Mouse (Mus musculus) neural tube, embryonic 13.5 days (tissue): ENCODE results near the gene Fbrsl1. TPM values are rescaled to one million over a fixed set of nuclear protein-coding genes. Genes with fewer than 3 reads are reported as not detected.
"Not testable (repeated sequence)": the region's sequence is repeated elsewhere in the genome, so short reads cannot be mapped to it uniquely, and the experiment has no call there.

Experiments
- ATAC-seq: fragments of 200-750 bp; cut with Nextera tagmentation; 2 replicates; pipeline ENCODE4 v1.8.0; 2017; ENCODE audit warnings: low read depth, mild to moderate bottlenecking, moderate TSS enrichment, moderate library complexity
- H3K27ac ChIP-seq: fragments of 300-500 bp; sonication (generic); replicated peaks from 2 replicates; pipeline ENCODE4 v1.5.1; 2015; ENCODE audit warnings: moderate library complexity, mild to moderate bottlenecking, inconsistent platforms
- H3K27me3 ChIP-seq: fragments of 300-500 bp; sonication (generic); 2 replicates; pipeline ENCODE4 v1.6.1; 2015; ENCODE audit warnings: mild to moderate bottlenecking, inconsistent platforms
- H3K36me3 ChIP-seq: fragments of 300-500 bp; sonication (generic); 2 replicates; pipeline ENCODE4 v1.6.1; 2015; ENCODE audit warnings: mild to moderate bottlenecking, inconsistent platforms
- H3K4me1 ChIP-seq: fragments of 300-500 bp; sonication (generic); replicated peaks from 2 replicates; pipeline ENCODE4 v1.6.1; 2015; ENCODE audit warnings: inconsistent platforms
- H3K4me2 ChIP-seq: fragments of 300-500 bp; sonication (generic); 2 replicates; pipeline ENCODE4 v1.6.1; 2015; ENCODE audit warnings: inconsistent platforms, mild to moderate bottlenecking, moderate library complexity
- H3K4me3 ChIP-seq: fragments of 300-500 bp; sonication (generic); 2 replicates; pipeline ENCODE4 v1.5.1; 2015; ENCODE audit warnings: mild to moderate bottlenecking, inconsistent platforms
- H3K9ac ChIP-seq: fragments of 300-500 bp; sonication (generic); 2 replicates; pipeline ENCODE4 v1.6.1; 2015; ENCODE audit warnings: moderate library complexity, mild to moderate bottlenecking, inconsistent platforms
- H3K9me3 ChIP-seq: fragments of 300-500 bp; sonication (generic); 2 replicates; pipeline ENCODE4 v1.6.1; 2016; ENCODE audit warnings: inconsistent platforms
- WGBS: fragments of 180-500 bp; shearing (Covaris S2); methylation state at CpG from one replicate; pipeline ENCODE4 v1.1.7; 2015; 5-methylcytosine and 5-hydroxymethylcytosine counted together
- polyA plus RNA-seq: library from polyadenylated mRNA; unstranded; fragments of >200 nt; fragmentation: Nextera tagmentation; extraction: Ambion mirVana; gene quantifications from 2 replicates; pipeline ENCODE4 v1.2.1, GENCODE M21; 2015

Gene Fbrsl1
- polyA plus RNA-seq, 1 experiment from 2014 or later = 29.0 TPM

- H3K27ac ChIP-seq = no peak overlapping the region
- no peak for ATAC-seq
- 90% methylated on average over 2 of the region's 2 CpGs for WGBS
These were observed 3.8 kb downstream of the Fbrsl1 start for GRCm38 (mm10) chr5:110444509-110444908.

GRCm38 (mm10) chr5:110442966-110443590 lies 5.2 kb downstream of the Fbrsl1 start:
- H3K9ac ChIP-seq = no peak overlapping the region
- H3K4me1 ChIP-seq = peaks cover 65% of the 10 kb centered on the region
- no peaks in the 10 kb centered on the region for H3K27me3 ChIP-seq
- no peak overlapping the region for H3K4me2 ChIP-seq
- no peaks in the 10 kb centered on the region for H3K36me3 ChIP-seq
- H3K27ac ChIP-seq = no peak overlapping the region
- 95% methylated on average over 3 of the region's 3 CpGs for WGBS
- H3K9me3 ChIP-seq = no peaks in the 10 kb centered on the region
- H3K4me3 ChIP-seq = no peak overlapping the region
- ATAC-seq = no peak

More at GRCm38 (mm10) chr5:110444509-110444908, 3.8 kb downstream of the Fbrsl1 start:
- Histone ChIP-seq H3K36me3 (no peaks in the 10 kb centered on the region), H3K4me2 (no peak overlapping the region), H3K27me3 (no peaks in the 10 kb centered on the region), H3K9ac (no peak overlapping the region), H3K9me3 (no peaks in the 10 kb centered on the region), H3K4me3 (no peak overlapping the region), H3K4me1 (peaks cover 51% of the 10 kb centered on the region)

GRCm38 (mm10) chr5:110439565-110440310 lies 8.6 kb downstream of the Fbrsl1 start:
- WGBS = 83% methylated on average over 3 of the region's 3 CpGs
- no peak overlapping the region for H3K4me2 ChIP-seq
- no peak overlapping the region for H3K27ac ChIP-seq

DNA sequence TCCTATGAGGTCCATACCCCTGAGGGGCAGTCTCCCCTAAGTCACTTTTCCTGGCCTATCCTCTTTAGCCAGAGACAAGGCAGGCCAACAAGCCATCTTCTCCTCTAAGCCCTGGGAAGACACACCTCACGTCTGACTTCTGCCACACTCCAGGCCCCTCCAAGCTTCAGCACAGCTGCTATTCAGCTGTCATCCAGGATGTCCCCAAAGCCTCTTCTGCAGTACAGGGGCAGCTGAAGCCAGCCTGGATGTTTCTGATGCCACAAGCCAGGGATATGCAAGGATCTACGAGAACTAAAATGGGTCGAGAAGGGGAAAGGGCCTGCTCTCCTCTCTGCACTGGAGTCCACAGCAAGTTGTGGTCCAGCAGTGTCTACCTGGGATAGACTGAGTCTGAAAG lies 9.7 kb downstream of the Fbrsl1 start:
- 77% methylated on average over 3 of the region's 3 CpGs for WGBS
- no peaks in the 10 kb centered on the region for H3K36me3 ChIP-seq
- no peaks in the 10 kb centered on the region for H3K27me3 ChIP-seq
- H3K27ac ChIP-seq = no peak overlapping the region
- H3K4me1 ChIP-seq = peaks cover 58% of the 10 kb centered on the region
- H3K9ac ChIP-seq = no peak overlapping the region
- no peak overlapping the region for H3K4me3 ChIP-seq
- H3K9me3 ChIP-seq = no peaks in the 10 kb centered on the region
- no peak for ATAC-seq
- H3K4me2 ChIP-seq = no peak overlapping the region

More at GRCm38 (mm10) chr5:110439565-110440310, 8.6 kb downstream of the Fbrsl1 start:
- Histone ChIP-seq H3K27me3 (no peaks in the 10 kb centered on the region), H3K4me1 (peaks cover 54% of the 10 kb centered on the region), H3K4me3 (no peak overlapping the region), H3K9me3 (no peaks in the 10 kb centered on the region), H3K9ac (0 out of 2 replicates have a peak overlapping the region, but pooled peaks have one; percentile 34), H3K36me3 (no peaks in the 10 kb centered on the region)
- ATAC-seq = no peak

GRCm38 (mm10) chr5:110437632-110438261 lies 10.6 kb downstream of the Fbrsl1 start:
- no peak overlapping the region for H3K9ac ChIP-seq
- H3K9me3 ChIP-seq = no peaks in the 10 kb centered on the region
- H3K4me2 ChIP-seq = no peak overlapping the region
- no peak overlapping the region for H3K4me3 ChIP-seq
- no peak overlapping the region for H3K27ac ChIP-seq
- 18% methylated on average over 6 of the region's 6 CpGs for WGBS
- no peaks in the 10 kb centered on the region for H3K27me3 ChIP-seq
- H3K36me3 ChIP-seq = peaks cover 1% of the 10 kb centered on the region; the same call in 1 of the 2 replicates
- H3K4me1 ChIP-seq = peaks cover 50% of the 10 kb centered on the region
- no peak for ATAC-seq

DNA sequence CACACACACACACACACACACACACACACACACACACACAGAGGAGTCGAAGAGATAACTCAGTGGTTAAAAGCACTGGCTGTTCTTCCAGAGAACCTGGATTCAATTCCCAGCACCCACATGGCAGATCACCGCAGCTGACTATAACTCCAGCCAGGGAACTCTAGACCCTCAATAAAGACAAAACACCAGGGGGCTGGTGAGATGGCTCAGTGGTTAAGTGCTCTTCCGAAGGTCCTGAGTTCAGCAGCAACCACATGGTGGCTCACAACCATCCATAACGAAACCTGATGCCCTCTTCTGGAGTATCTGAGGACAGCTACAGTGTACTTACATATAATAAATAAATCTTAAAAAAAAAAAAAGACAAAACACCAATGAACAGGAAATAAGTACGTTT lies 12.1 kb downstream of the Fbrsl1 start:
- not testable (repeated sequence) for H3K27ac ChIP-seq, H3K9me3 ChIP-seq, H3K27me3 ChIP-seq, ATAC-seq, H3K4me2 ChIP-seq, H3K4me3 ChIP-seq, H3K9ac ChIP-seq
- 67% methylated on average over 5 of the region's 5 CpGs for WGBS
- peaks cover 17% of the 10 kb centered on the region for H3K36me3 ChIP-seq
- H3K4me1 ChIP-seq = peaks cover 50% of the 10 kb centered on the region

- H3K4me3 ChIP-seq = no peak overlapping the region
- H3K27me3 ChIP-seq = no peaks in the 10 kb centered on the region
- H3K4me1 ChIP-seq = peaks cover 38% of the 10 kb centered on the region
- no peak overlapping the region for H3K9ac ChIP-seq
- peaks cover 31% of the 10 kb centered on the region for H3K36me3 ChIP-seq
- H3K4me2 ChIP-seq = no peak overlapping the region
- no peak for ATAC-seq
- no peaks in the 10 kb centered on the region for H3K9me3 ChIP-seq
- no peak overlapping the region for H3K27ac ChIP-seq
These were observed 13.5 kb downstream of the Fbrsl1 start for GRCm38 (mm10) chr5:110434816-110435215.

DNA sequence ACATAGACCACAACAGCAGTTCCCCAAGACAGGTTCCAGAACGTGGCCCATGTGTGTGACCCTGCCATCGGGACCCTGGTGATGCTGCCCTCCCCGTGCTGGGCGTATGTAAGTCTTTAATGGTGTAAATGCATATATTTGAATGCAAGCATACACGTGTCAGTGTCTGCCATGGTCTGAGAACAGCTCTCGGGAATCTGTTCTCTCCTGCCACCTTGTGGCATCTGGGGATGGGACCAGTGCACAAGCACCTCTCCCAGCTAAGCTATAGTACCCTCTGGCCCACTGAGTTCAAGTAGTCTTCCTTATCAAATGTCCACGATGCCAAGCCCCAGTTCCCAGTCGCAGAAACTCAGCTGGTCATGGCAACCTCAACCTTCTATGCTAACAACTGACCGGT lies 19.3 kb downstream of the Fbrsl1 start:
- Histone ChIP-seq H3K4me1 (no peaks in the 10 kb centered on the region), H3K9me3 (no peaks in the 10 kb centered on the region), H3K9ac (no peak overlapping the region), H3K4me3 (no peak overlapping the region), H3K36me3 (peaks cover 31% of the 10 kb centered on the region), H3K4me2 (no peak overlapping the region), H3K27ac (no peak overlapping the region), H3K27me3 (no peaks in the 10 kb centered on the region)
- ATAC-seq = peak; percentile 80
- WGBS = 38% methylated on average over 9 of the region's 9 CpGs

- ATAC-seq = no peak
- Histone ChIP-seq H3K4me2 (no peak overlapping the region), H3K4me1 (no peaks in the 10 kb centered on the region), H3K4me3 (no peak overlapping the region), H3K27ac (no peak overlapping the region), H3K36me3 (peaks cover 31% of the 10 kb centered on the region), H3K9me3 (no peaks in the 10 kb centered on the region), H3K27me3 (no peaks in the 10 kb centered on the region), H3K9ac (no peak overlapping the region)
- 74% methylated on average over 3 of the region's 3 CpGs for WGBS
These were observed 20.0 kb downstream of the Fbrsl1 start for GRCm38 (mm10) chr5:110428290-110428689.

- no peak for ATAC-seq
- H3K9ac ChIP-seq = no peak overlapping the region
- H3K4me2 ChIP-seq = no peak overlapping the region
- no peak overlapping the region for H3K27ac ChIP-seq
- 80% methylated on average over 4 of the region's 4 CpGs for WGBS
- no peaks in the 10 kb centered on the region for H3K4me1 ChIP-seq
- H3K9me3 ChIP-seq = no peaks in the 10 kb centered on the region
- H3K27me3 ChIP-seq = 0 out of 2 replicates have a peak, but pooled peaks cover 4% of the 10 kb centered on the region
- peaks cover 4% of the 10 kb centered on the region for H3K36me3 ChIP-seq
- H3K4me3 ChIP-seq = no peak overlapping the region
These were observed 23.1 kb downstream of the Fbrsl1 start for GRCm38 (mm10) chr5:110425187-110425586.

GRCm38 (mm10) chr5:110424204-110424603 lies 24.1 kb downstream of the Fbrsl1 start:
- WGBS = 94% methylated on average over 5 of the region's 5 CpGs
- Histone ChIP-seq H3K4me2 (no peak overlapping the region), H3K27me3 (0 out of 2 replicates have a peak, but pooled peaks cover 12% of the 10 kb centered on the region), H3K4me3 (no peak overlapping the region), H3K27ac (no peak overlapping the region), H3K9ac (no peak overlapping the region), H3K4me1 (no peaks in the 10 kb centered on the region), H3K9me3 (no peaks in the 10 kb centered on the region), H3K36me3 (no peaks in the 10 kb centered on the region)
- ATAC-seq = no peak

GRCm38 (mm10) chr5:110421393-110421792 lies 26.9 kb downstream of the Fbrsl1 start:
- 95% methylated on average over 6 of the region's 6 CpGs for WGBS
- no peak overlapping the region for H3K4me2 ChIP-seq

More at GRCm38 (mm10) chr5:110421393-110421792, 26.9 kb downstream of the Fbrsl1 start:
- H3K36me3 ChIP-seq = no peaks in the 10 kb centered on the region
- ATAC-seq = no peak
- peaks cover 24% of the 10 kb centered on the region for H3K4me1 ChIP-seq
- no peak overlapping the region for H3K4me3 ChIP-seq
- H3K27ac ChIP-seq = no peak overlapping the region
- no peaks in the 10 kb centered on the region for H3K9me3 ChIP-seq
- H3K9ac ChIP-seq = no peak overlapping the region
- peaks cover 15% of the 10 kb centered on the region for H3K27me3 ChIP-seq
